Mouse (Mus musculus) liver, embryonic 16.5 days (tissue): ENCODE measurements around the gene E2f1. TPM values are rescaled to one million over a fixed set of nuclear protein-coding genes. Genes with fewer than 3 reads are reported as not detected.

ENCODE experiments used
- ATAC-seq: fragments of 200-750 bp; cut with Nextera tagmentation; 2 replicates; pipeline ENCODE4 v1.8.0; 2017; ENCODE audit warnings: low read depth, mild to moderate bottlenecking, moderate number of reproducible peaks, moderate library complexity
- H3K27ac ChIP-seq: fragments of 300-500 bp; sonication (generic); 2 replicates; pipeline ENCODE4 v1.5.1; 2014; ENCODE audit warnings: mild to moderate bottlenecking, low read length
- H3K27me3 ChIP-seq: fragments of 300-500 bp; sonication (generic); 2 replicates; pipeline ENCODE4 v1.6.1; 2014; ENCODE audit warnings: low read depth, low read length, mixed read lengths; ENCODE audit not compliant: control insufficient read depth, insufficient read depth
- H3K36me3 ChIP-seq: fragments of 300-500 bp; sonication (generic); 2 replicates; pipeline ENCODE4 v1.6.1; 2014; ENCODE audit warnings: mild to moderate bottlenecking; ENCODE audit not compliant: control insufficient read depth, insufficient read depth
- H3K4me1 ChIP-seq: fragments of 300-500 bp; sonication (generic); 2 replicates; pipeline ENCODE4 v1.6.1; 2014; ENCODE audit warnings: low read depth, low read length, mixed read lengths; ENCODE audit not compliant: control insufficient read depth
- H3K4me2 ChIP-seq: fragments of 300-500 bp; sonication (generic); 2 replicates; pipeline ENCODE4 v1.6.1; 2014; ENCODE audit warnings: low read depth, low read length, mixed read lengths
- H3K4me3 ChIP-seq: fragments of 300-500 bp; sonication (generic); 2 replicates; pipeline ENCODE4 v1.5.1; 2014; ENCODE audit warnings: low read depth, mild to moderate bottlenecking, low read length
- H3K9ac ChIP-seq: fragments of 300-500 bp; sonication (generic); 2 replicates; pipeline ENCODE4 v1.6.1; 2014; ENCODE audit warnings: low read depth, low read length
- H3K9me3 ChIP-seq: fragments of 300-500 bp; sonication (generic); replicated peaks from 2 replicates; pipeline ENCODE4 v1.6.1; 2016; ENCODE audit warnings: low read length; ENCODE audit not compliant: control insufficient read depth
- WGBS: fragments of 180-500 bp; shearing (Covaris S2); extraction: QIAGEN DNeasy Blood & Tissue Kit; methylation state at CpG from one replicate; pipeline ENCODE4 v1.1.7; 2014; ENCODE audit not compliant: insufficient replicate concordance; 5-methylcytosine and 5-hydroxymethylcytosine counted together
- polyA plus RNA-seq: library from polyadenylated mRNA; unstranded; fragments of >200 nt; fragmentation: Nextera tagmentation; extraction: Ambion mirVana; gene quantifications from 2 replicates; pipeline ENCODE4 v1.2.1, GENCODE M21; 2015

E2f1 gene
- polyA plus RNA-seq, 1 experiment from 2014 or later = 14.5 TPM

- H3K27me3 ChIP-seq = no peaks in the 10 kb centered on the region
- no peaks in the 10 kb centered on the region; the same call in 1 of the 2 replicates for H3K4me1 ChIP-seq
- H3K27ac ChIP-seq = no peak overlapping the region
- 0 out of 2 replicates have a peak, but pooled peaks cover 4% of the 10 kb centered on the region for H3K36me3 ChIP-seq
- no peak overlapping the region for H3K4me3 ChIP-seq
- WGBS = 61% methylated on average over 2 of the region's 2 CpGs
- H3K9ac ChIP-seq = no peak overlapping the region
- ATAC-seq = no peak
- H3K4me2 ChIP-seq = no peak overlapping the region
- H3K9me3 ChIP-seq = no peaks in the 10 kb centered on the region
Observed at GRCm38 (mm10) chr2:154538310-154538709, 31.4 kb downstream of the E2f1 start.

- no peak overlapping the region for H3K9ac ChIP-seq
- no peak overlapping the region for H3K4me2 ChIP-seq
- 0 out of 2 replicates have a peak, but pooled peaks cover 6% of the 10 kb centered on the region for H3K36me3 ChIP-seq
- H3K27me3 ChIP-seq = no peaks in the 10 kb centered on the region
- no peak overlapping the region for H3K4me3 ChIP-seq
- 80% methylated on average over 12 of the region's 12 CpGs for WGBS
- H3K27ac ChIP-seq = no peak overlapping the region
- H3K4me1 ChIP-seq = no peaks in the 10 kb centered on the region; the same call in 1 of the 2 replicates
- H3K9me3 ChIP-seq = no peaks in the 10 kb centered on the region
- no peak for ATAC-seq
Observed at GRCm38 (mm10) chr2:154534704-154535270, 34.9 kb downstream of the E2f1 start.

- H3K36me3 ChIP-seq = 0 out of 2 replicates have a peak, but pooled peaks cover 6% of the 10 kb centered on the region
- no peak overlapping the region for H3K4me3 ChIP-seq
- no peaks in the 10 kb centered on the region for H3K27me3 ChIP-seq
- no peak overlapping the region for H3K4me2 ChIP-seq
- no peak overlapping the region for H3K9ac ChIP-seq
- H3K4me1 ChIP-seq = no peaks in the 10 kb centered on the region
- ATAC-seq = no peak
- H3K27ac ChIP-seq = no peak overlapping the region
- no peaks in the 10 kb centered on the region for H3K9me3 ChIP-seq
- WGBS = 49% methylated on average over 3 of the region's 3 CpGs
Observed at GRCm38 (mm10) chr2:154532888-154533287, 36.8 kb downstream of the E2f1 start.

GRCm38 (mm10) chr2:154526531-154526930 is 43.2 kb downstream of the E2f1 start:
- H3K4me3 ChIP-seq = no peak overlapping the region
- H3K4me1 ChIP-seq = no peaks in the 10 kb centered on the region
- 60% methylated on average over 3 of the region's 3 CpGs for WGBS
- H3K9ac ChIP-seq = no peak overlapping the region
- ATAC-seq = no peak
- H3K9me3 ChIP-seq = no peaks in the 10 kb centered on the region
- H3K27ac ChIP-seq = no peak overlapping the region
- no peak overlapping the region for H3K4me2 ChIP-seq
- peaks cover 2% of the 10 kb centered on the region; the same call in 1 of the 2 replicates for H3K36me3 ChIP-seq
- H3K27me3 ChIP-seq = no peaks in the 10 kb centered on the region

- ATAC-seq = no peak
- no peaks in the 10 kb centered on the region for H3K4me1 ChIP-seq
- H3K27ac ChIP-seq = no peak overlapping the region
- no peak overlapping the region for H3K9ac ChIP-seq
- H3K4me2 ChIP-seq = no peak overlapping the region
- 76% methylated on average over 2 of the region's 2 CpGs for WGBS
- H3K36me3 ChIP-seq = peaks cover 2% of the 10 kb centered on the region; the same call in 1 of the 2 replicates
- no peaks in the 10 kb centered on the region for H3K9me3 ChIP-seq
- no peaks in the 10 kb centered on the region for H3K27me3 ChIP-seq
- no peak overlapping the region for H3K4me3 ChIP-seq
Observed at GRCm38 (mm10) chr2:154525285-154525684, 44.4 kb downstream of the E2f1 start.

- Histone ChIP-seq H3K36me3 (peaks cover 2% of the 10 kb centered on the region; the same call in 1 of the 2 replicates), H3K27ac (no peak overlapping the region), H3K9me3 (no peaks in the 10 kb centered on the region), H3K27me3 (no peaks in the 10 kb centered on the region), H3K4me2 (no peak overlapping the region), H3K4me3 (no peak overlapping the region), H3K9ac (no peak overlapping the region), H3K4me1 (no peaks in the 10 kb centered on the region)
- no peak for ATAC-seq
- 30% methylated on average over 5 of the region's 5 CpGs for WGBS
Observed at GRCm38 (mm10) chr2:154522334-154522733, 47.4 kb downstream of the E2f1 start.

GRCm38 (mm10) chr2:154521449-154521848 is 48.2 kb downstream of the E2f1 start:
- Histone ChIP-seq H3K27ac (no peak overlapping the region), H3K4me2 (no peak overlapping the region), H3K9me3 (no peaks in the 10 kb centered on the region), H3K36me3 (peaks cover 2% of the 10 kb centered on the region; the same call in 1 of the 2 replicates), H3K27me3 (no peaks in the 10 kb centered on the region), H3K4me1 (no peaks in the 10 kb centered on the region), H3K9ac (no peak overlapping the region), H3K4me3 (no peak overlapping the region)
- no peak for ATAC-seq

GRCm38 (mm10) chr2:154517424-154517823 is 52.3 kb downstream of the E2f1 start:
- Histone ChIP-seq H3K4me2 (no peak overlapping the region), H3K36me3 (peaks cover under 1% of the 10 kb centered on the region; the same call in 1 of the 2 replicates), H3K4me3 (no peak overlapping the region), H3K27me3 (no peaks in the 10 kb centered on the region), H3K4me1 (no peaks in the 10 kb centered on the region), H3K9ac (no peak overlapping the region), H3K9me3 (no peaks in the 10 kb centered on the region), H3K27ac (no peak overlapping the region)
- ATAC-seq = no peak
- 77% methylated on average over 5 of the region's 5 CpGs for WGBS

GRCm38 (mm10) chr2:154516944-154517343 is 52.7 kb downstream of the E2f1 start:
- no peak overlapping the region for H3K4me3 ChIP-seq
- no peak overlapping the region for H3K4me2 ChIP-seq
- H3K36me3 ChIP-seq = no peaks in the 10 kb centered on the region
- no peak overlapping the region for H3K9ac ChIP-seq
- H3K9me3 ChIP-seq = no peaks in the 10 kb centered on the region
- ATAC-seq = no peak
- H3K27me3 ChIP-seq = no peaks in the 10 kb centered on the region
- no peak overlapping the region for H3K27ac ChIP-seq
- WGBS = 68% methylated on average over 3 of the region's 3 CpGs
- H3K4me1 ChIP-seq = no peaks in the 10 kb centered on the region
